Mouse (Mus musculus) stomach, postnatal 0 days (tissue): Measurements from ENCODE around the gene Gramd1b.

Source experiments
- CTCF ChIP-seq: IDR thresholded peaks from 2 replicates; pipeline ENCODE4 v1.5.1; 2016; ENCODE audit warnings: antibody characterized with exemption, low read depth, mild to moderate bottlenecking, moderate library complexity
- EP300 ChIP-seq: optimal IDR thresholded peaks from 2 replicates; pipeline ENCODE3; 2016; ENCODE audit warnings: antibody characterized with exemption

DNA sequence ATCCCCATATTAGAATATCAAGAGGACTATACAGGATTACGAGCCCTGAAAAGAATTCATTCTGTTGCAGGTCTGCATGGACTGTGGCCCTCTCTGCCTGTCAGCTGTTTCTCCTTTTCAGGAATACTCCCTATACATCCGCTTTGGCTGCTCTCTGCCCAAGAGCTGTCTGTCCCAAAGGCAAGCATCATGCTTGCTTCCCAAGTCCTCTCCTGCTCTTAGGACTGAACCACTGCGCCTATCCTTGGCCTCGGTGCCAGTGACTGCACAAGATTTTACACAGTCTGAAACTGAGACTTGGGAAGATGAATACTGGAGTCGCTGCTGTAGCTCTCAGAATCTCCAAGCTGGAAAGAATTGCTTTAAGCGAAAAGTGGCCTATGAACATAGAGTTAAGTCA lies 68.8 kb downstream of the Gramd1b start:
- no peak for TF ChIP-seq CTCF
- no peak for TF ChIP-seq EP300
